Mouse (Mus musculus): ENCODE measurements around the gene Ipo5.

Gene Ipo5

DNA sequence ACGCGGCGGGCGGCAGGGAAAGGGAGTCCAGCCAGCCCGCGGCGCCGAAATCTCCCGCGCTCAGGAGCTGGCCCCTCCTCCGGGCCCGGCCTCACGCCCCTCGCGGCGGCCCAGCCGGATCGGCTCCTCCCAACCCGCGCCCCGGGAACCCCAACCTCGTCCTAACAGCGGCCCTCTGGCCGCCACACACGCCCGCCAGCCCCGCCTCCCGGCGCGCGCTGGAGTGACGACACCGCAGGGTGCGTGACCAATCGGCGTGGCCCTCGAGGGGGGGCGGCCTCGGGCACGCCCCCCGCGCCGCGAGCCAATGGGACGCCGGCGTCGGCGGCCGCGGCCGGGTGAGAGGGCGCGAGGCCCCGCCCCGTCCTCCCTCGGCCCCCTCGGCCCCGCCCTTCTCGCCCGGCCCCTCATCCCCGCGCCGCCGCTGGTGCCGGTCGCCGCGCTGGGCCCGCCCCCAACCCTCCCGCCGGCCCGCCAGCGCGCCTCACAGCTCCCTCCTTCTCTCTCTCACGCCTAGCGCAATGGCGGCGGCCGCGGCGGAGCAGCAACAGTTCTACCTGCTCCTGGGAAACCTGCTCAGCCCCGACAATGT lies at the start of gene Ipo5:
Gene Ipo5, plus strand, starts transcription at position 492 of the 592 bp plus-strand sequence.
- peak; percentile 98 for DNase-seq (ENCODE audit: low read depth, low spot score)

GRCm38 (mm10) chr14:120863205-120863604 lies 47.8 kb upstream of the Ipo5 start:
- DNase-seq (ENCODE audit: low read depth, low spot score): no peak

GRCm38 (mm10) chr14:120864896-120865295 lies 46.1 kb upstream of the Ipo5 start:
- DNase-seq (ENCODE audit: low read depth, low spot score): no peak

GRCm38 (mm10) chr14:120866573-120866972 lies 44.5 kb upstream of the Ipo5 start:
- no peak for DNase-seq (ENCODE audit: low read depth, low spot score)

DNA sequence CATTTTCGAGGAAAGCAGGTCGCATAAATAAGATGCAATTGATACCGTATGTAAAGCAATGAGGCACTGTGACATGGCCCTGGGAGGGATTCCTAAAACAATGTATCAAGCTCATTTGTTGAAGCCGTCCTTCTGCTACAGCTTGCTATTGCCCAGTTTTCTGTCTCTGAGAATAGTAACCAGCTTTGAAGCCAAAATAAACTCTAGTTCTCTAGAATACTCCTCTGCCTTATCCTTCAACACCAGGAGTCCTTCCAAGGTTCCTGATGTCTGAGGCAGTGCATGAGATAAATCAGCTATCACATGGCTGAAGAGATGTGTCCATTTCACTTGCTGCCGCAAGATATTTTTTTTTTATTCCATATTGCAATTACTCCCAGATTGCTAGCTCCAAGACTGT lies 43.9 kb upstream of the Ipo5 start:
- no peak for DNase-seq (ENCODE audit: low read depth, low spot score)

DNA sequence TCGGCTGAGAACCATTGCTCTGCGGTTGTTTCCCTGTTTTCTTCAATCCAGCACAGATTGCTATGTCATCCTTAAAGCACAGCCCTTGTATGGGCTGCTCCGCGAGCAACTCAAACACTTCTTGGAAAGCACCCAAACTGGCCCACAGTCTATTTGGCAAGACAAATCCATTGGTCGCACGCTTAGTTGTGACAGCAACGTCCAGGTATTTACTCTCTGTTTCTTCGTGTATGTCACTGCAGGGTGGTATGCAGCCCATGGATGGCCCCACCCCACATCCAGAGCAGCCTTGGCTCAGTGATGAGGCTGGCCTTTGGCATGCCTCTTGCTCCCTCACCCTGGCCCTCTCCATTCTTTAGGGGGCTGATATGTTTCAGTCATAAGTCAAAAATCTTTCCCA lies 42.5 kb upstream of the Ipo5 start:
- no peak for DNase-seq (ENCODE audit: low read depth, low spot score)

- DNase-seq (ENCODE audit: low read depth, low spot score): no peak
Observed at GRCm38 (mm10) chr14:120870736-120871135, 40.3 kb upstream of the Ipo5 start.

DNA sequence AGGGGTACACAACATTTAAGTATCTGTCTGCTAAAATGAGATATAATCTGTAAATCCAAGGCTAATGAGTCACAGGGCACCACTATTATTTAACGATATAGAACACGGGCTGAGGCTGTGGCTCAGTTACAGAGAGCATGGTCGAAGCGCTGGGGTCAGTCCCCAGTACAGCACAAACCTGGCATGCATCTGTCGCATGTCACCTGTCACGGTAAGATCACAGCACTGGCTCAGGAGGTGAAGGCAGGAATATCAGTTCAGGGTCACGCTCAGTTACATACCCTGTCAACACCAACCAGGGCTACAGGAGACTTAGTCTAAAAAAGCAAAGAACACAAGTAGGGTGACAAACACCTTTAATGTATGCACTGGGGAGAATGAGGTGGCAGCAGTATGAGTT lies 36.6 kb upstream of the Ipo5 start:
- no peak for DNase-seq (ENCODE audit: low read depth, low spot score)

- DNase-seq (ENCODE audit: low read depth, low spot score): no peak
Observed at GRCm38 (mm10) chr14:120875144-120875543, 35.9 kb upstream of the Ipo5 start.

GRCm38 (mm10) chr14:120875811-120876388 lies 35.1 kb upstream of the Ipo5 start:
- no peak for DNase-seq (ENCODE audit: low read depth, low spot score)

- DNase-seq (ENCODE audit: low read depth, low spot score): no peak
Observed at GRCm38 (mm10) chr14:120877147-120877546, 33.9 kb upstream of the Ipo5 start.

DNA sequence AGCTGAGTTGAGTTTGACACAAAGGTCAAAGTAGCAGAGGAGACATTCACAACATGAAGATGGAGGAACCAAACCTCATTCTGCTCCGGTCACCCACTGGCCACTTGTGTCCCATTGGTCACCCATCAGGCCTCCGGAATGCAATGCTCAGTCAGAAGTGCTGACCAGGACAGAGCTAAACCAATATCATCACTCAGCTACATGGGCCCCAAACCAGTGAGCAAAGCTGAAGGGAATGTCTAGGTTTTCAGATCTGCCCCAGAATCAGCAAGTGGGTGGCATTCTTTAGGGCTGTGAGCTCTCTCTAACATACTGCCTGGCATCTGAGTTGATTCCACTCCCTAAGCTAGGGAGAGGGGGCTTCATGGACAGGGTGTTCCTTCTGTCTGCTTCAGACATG lies 32.0 kb upstream of the Ipo5 start:
- no peak for DNase-seq (ENCODE audit: low read depth, low spot score)

- no peak for DNase-seq (ENCODE audit: low read depth, low spot score)
Observed at GRCm38 (mm10) chr14:120880601-120881000, 30.4 kb upstream of the Ipo5 start.

DNA sequence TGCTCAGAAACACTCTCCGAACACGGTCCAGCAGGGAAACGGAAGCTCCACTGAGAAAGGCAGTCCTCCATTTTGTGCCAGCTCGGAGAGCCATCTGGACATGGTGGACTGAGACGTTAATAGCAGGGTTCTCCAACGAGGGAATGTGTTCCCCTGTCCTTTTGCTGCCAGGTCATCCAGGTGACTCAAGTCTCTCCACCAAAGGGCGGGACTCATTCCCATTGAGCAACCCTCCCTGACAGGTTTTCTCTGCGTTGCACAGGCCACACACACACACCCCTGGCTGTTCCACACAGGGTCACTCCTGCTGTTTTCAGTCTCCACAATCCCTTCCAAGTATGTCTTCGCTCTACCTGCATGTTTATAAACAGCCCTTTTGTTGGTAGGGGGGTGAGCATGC lies 30.0 kb upstream of the Ipo5 start:
- DNase-seq (ENCODE audit: low read depth, low spot score): no peak

DNA sequence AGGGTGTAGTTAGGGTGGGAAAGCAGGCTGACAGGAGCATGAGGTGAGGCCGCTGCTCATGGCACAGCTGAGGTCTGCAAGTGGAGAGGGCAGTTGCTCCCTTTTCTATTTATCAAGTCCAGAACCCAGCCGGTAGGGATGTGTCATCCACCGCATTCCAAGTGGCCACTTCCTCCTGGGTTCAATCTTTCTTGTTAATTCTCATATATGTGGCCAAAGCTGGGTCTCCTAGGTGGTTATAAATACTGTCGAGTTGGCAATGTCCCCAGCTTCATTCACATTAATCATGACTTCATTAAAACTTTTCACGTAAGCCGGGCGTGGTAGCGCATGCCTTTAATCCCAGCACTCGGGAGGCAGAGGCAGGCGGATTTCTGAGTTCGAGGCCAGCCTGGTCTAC lies 22.3 kb upstream of the Ipo5 start:
- DNase-seq (ENCODE audit: low read depth, low spot score): no peak

DNA sequence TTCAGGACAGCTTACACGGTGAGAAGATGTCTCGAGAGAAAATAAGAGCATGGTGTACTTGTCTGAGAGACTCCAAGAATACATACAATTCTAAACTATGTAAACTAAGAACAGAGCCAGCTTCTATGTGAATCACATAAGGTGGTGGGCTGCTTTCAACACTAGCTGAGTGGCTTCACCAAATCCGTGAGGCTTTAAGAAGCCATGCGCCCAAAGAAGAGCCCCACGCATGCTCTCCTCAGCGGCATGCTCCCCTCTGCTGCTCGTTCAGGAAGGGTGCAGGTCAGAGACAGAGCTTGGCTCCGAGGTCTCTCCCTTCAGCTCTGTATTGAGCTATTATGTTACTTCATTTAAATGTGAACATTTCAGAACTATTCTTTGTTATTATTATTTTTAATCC lies 18.7 kb upstream of the Ipo5 start:
- no peak for DNase-seq (ENCODE audit: low read depth, low spot score)

- DNase-seq (ENCODE audit: low read depth, low spot score): no peak
Observed at GRCm38 (mm10) chr14:120896613-120897012, 14.4 kb upstream of the Ipo5 start.

GRCm38 (mm10) chr14:120898876-120899275 lies 12.1 kb upstream of the Ipo5 start:
- DNase-seq (ENCODE audit: low read depth, low spot score): no peak

- DNase-seq (ENCODE audit: low read depth, low spot score): no peak
Observed at GRCm38 (mm10) chr14:120909396-120909795, 1.6 kb upstream of the Ipo5 start.

DNA sequence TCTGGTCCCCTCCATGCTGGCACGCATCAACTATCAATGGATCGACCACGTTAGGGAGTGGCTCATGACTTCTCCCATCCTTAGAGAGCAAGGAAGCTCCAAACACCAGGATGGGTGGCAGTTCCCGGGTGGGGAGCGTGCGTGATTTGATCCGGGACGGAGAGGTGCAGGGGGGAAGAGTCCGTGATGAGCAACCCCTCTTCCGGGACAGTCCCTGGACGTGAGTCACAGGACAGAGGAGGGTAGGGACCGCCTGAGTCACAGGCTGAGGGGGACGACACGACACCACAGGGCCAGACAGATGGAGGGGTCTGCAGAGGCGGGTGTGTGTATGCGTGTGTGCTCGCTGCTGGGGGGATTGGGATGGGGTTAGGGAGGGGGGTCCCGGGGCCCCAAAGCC lies 704 bp upstream of the Ipo5 start:
- no peak for DNase-seq (ENCODE audit: low read depth, low spot score)

- peak; percentile 66 for DNase-seq (ENCODE audit: low read depth, low spot score)
Observed at GRCm38 (mm10) chr14:120911388-120911901, 421 bp downstream of the Ipo5 start.

- no peak for DNase-seq (ENCODE audit: low read depth, low spot score)
Observed at GRCm38 (mm10) chr14:120912090-120912710, 1.2 kb downstream of the Ipo5 start.

GRCm38 (mm10) chr14:120912916-120913315 lies 1.9 kb downstream of the Ipo5 start:
- peak; percentile 30 for DNase-seq (ENCODE audit: low read depth, low spot score)
